Mouse (Mus musculus) neural tube, embryonic 13.5 days (tissue): Measurements from ENCODE around the gene Snd1. TPM values are rescaled to one million over a fixed set of nuclear protein-coding genes. Genes with fewer than 3 reads are reported as not detected.

Experiments used
- ATAC-seq: fragments of 200-750 bp; cut with Nextera tagmentation; 2 replicates; pipeline ENCODE4 v1.8.0; 2017; ENCODE audit warnings: low read depth, mild to moderate bottlenecking, moderate TSS enrichment, moderate library complexity
- H3K27ac ChIP-seq: fragments of 300-500 bp; sonication (generic); replicated peaks from 2 replicates; pipeline ENCODE4 v1.5.1; 2015; ENCODE audit warnings: moderate library complexity, mild to moderate bottlenecking, inconsistent platforms
- H3K27me3 ChIP-seq: fragments of 300-500 bp; sonication (generic); 2 replicates; pipeline ENCODE4 v1.6.1; 2015; ENCODE audit warnings: mild to moderate bottlenecking, inconsistent platforms
- H3K36me3 ChIP-seq: fragments of 300-500 bp; sonication (generic); 2 replicates; pipeline ENCODE4 v1.6.1; 2015; ENCODE audit warnings: mild to moderate bottlenecking, inconsistent platforms
- H3K4me1 ChIP-seq: fragments of 300-500 bp; sonication (generic); replicated peaks from 2 replicates; pipeline ENCODE4 v1.6.1; 2015; ENCODE audit warnings: inconsistent platforms
- H3K4me2 ChIP-seq: fragments of 300-500 bp; sonication (generic); 2 replicates; pipeline ENCODE4 v1.6.1; 2015; ENCODE audit warnings: inconsistent platforms, mild to moderate bottlenecking, moderate library complexity
- H3K4me3 ChIP-seq: fragments of 300-500 bp; sonication (generic); 2 replicates; pipeline ENCODE4 v1.5.1; 2015; ENCODE audit warnings: mild to moderate bottlenecking, inconsistent platforms
- H3K9ac ChIP-seq: fragments of 300-500 bp; sonication (generic); 2 replicates; pipeline ENCODE4 v1.6.1; 2015; ENCODE audit warnings: moderate library complexity, mild to moderate bottlenecking, inconsistent platforms
- H3K9me3 ChIP-seq: fragments of 300-500 bp; sonication (generic); 2 replicates; pipeline ENCODE4 v1.6.1; 2016; ENCODE audit warnings: inconsistent platforms
- WGBS: fragments of 180-500 bp; shearing (Covaris S2); methylation state at CpG from one replicate; pipeline ENCODE4 v1.1.7; 2015; 5-methylcytosine and 5-hydroxymethylcytosine counted together
- polyA plus RNA-seq: library from polyadenylated mRNA; unstranded; fragments of >200 nt; fragmentation: Nextera tagmentation; extraction: Ambion mirVana; gene quantifications from 2 replicates; pipeline ENCODE4 v1.2.1, GENCODE M21; 2015

Gene Snd1
- polyA plus RNA-seq, 1 experiment from 2014 or later: 77.5 TPM

- Histone ChIP-seq H3K27ac (0 out of 2 replicates have a peak overlapping the region, but pooled peaks have one; percentile 3), H3K9ac (no peak overlapping the region), H3K27me3 (no peaks in the 10 kb centered on the region), H3K36me3 (no peaks in the 10 kb centered on the region), H3K4me2 (no peak overlapping the region), H3K4me1 (peaks cover 64% of the 10 kb centered on the region), H3K4me3 (no peak overlapping the region), H3K9me3 (no peaks in the 10 kb centered on the region)
- WGBS: 60% methylated on average over 5 of the region's 5 CpGs
- no peak for ATAC-seq
These were observed 278.7 kb downstream of the Snd1 start for GRCm38 (mm10) chr6:28753681-28754080.

- 88% methylated on average over 6 of the region's 6 CpGs for WGBS
- H3K9me3 ChIP-seq: no peaks in the 10 kb centered on the region
- H3K27ac ChIP-seq: no peak overlapping the region; the same call in 1 of the 2 replicates
- H3K27me3 ChIP-seq: no peaks in the 10 kb centered on the region
- H3K4me1 ChIP-seq: peaks cover 58% of the 10 kb centered on the region
- no peak overlapping the region for H3K9ac ChIP-seq
- H3K36me3 ChIP-seq: no peaks in the 10 kb centered on the region
- no peak for ATAC-seq
- H3K4me2 ChIP-seq: no peak overlapping the region
- H3K4me3 ChIP-seq: no peak overlapping the region
These were observed 279.4 kb downstream of the Snd1 start for GRCm38 (mm10) chr6:28754127-28754898.

GRCm38 (mm10) chr6:28756306-28757018 is 281.5 kb downstream of the Snd1 start:
- Histone ChIP-seq H3K9me3 (no peaks in the 10 kb centered on the region), H3K27ac (peak overlapping the region; percentile 84), H3K4me1 (peaks cover 51% of the 10 kb centered on the region), H3K4me3 (no peak overlapping the region), H3K36me3 (no peaks in the 10 kb centered on the region), H3K4me2 (peak overlapping the region; percentile 25), H3K9ac (no peak overlapping the region), H3K27me3 (no peaks in the 10 kb centered on the region)
- peak; percentile 79 for ATAC-seq
- 16% methylated on average over 10 of the region's 10 CpGs for WGBS

GRCm38 (mm10) chr6:28758293-28758692 is 283.4 kb downstream of the Snd1 start:
- WGBS: 71% methylated on average over 4 of the region's 4 CpGs
- no peaks in the 10 kb centered on the region for H3K27me3 ChIP-seq
- no peak for ATAC-seq
- H3K4me3 ChIP-seq: no peak overlapping the region
- H3K27ac ChIP-seq: no peak overlapping the region
- H3K4me2 ChIP-seq: no peak overlapping the region
- no peaks in the 10 kb centered on the region for H3K9me3 ChIP-seq
- H3K36me3 ChIP-seq: no peaks in the 10 kb centered on the region
- H3K4me1 ChIP-seq: peaks cover 64% of the 10 kb centered on the region
- no peak overlapping the region for H3K9ac ChIP-seq

GRCm38 (mm10) chr6:28761728-28762127 is 286.8 kb downstream of the Snd1 start:
- Histone ChIP-seq H3K9me3 (no peaks in the 10 kb centered on the region), H3K27ac (no peak overlapping the region), H3K4me3 (no peak overlapping the region), H3K4me1 (peaks cover 46% of the 10 kb centered on the region), H3K27me3 (no peaks in the 10 kb centered on the region), H3K36me3 (no peaks in the 10 kb centered on the region), H3K9ac (no peak overlapping the region), H3K4me2 (no peak overlapping the region)
- WGBS: 11% methylated on average over 3 of the region's 3 CpGs
- ATAC-seq: peak; percentile 36

GRCm38 (mm10) chr6:28762132-28762775 is 287.3 kb downstream of the Snd1 start:
- WGBS: 13% methylated on average over 5 of the region's 5 CpGs
- H3K9ac ChIP-seq: no peak overlapping the region
- peak; percentile 44 for ATAC-seq
- H3K4me2 ChIP-seq: no peak overlapping the region
- 0 out of 2 replicates have a peak overlapping the region, but pooled peaks have one; percentile 35 for H3K27ac ChIP-seq
- no peak overlapping the region for H3K4me3 ChIP-seq
- H3K36me3 ChIP-seq: no peaks in the 10 kb centered on the region
- peaks cover 41% of the 10 kb centered on the region for H3K4me1 ChIP-seq
- H3K27me3 ChIP-seq: no peaks in the 10 kb centered on the region
- H3K9me3 ChIP-seq: no peaks in the 10 kb centered on the region

GRCm38 (mm10) chr6:28766622-28767021 is 291.7 kb downstream of the Snd1 start:
- Histone ChIP-seq H3K4me3 (no peak overlapping the region), H3K4me2 (no peak overlapping the region), H3K27ac (no peak overlapping the region), H3K4me1 (peaks cover 21% of the 10 kb centered on the region), H3K9ac (no peak overlapping the region), H3K36me3 (no peaks in the 10 kb centered on the region), H3K9me3 (no peaks in the 10 kb centered on the region), H3K27me3 (no peaks in the 10 kb centered on the region)
- ATAC-seq: no peak
- 88% methylated on average over 3 of the region's 3 CpGs for WGBS

- Histone ChIP-seq H3K9ac (no peak overlapping the region), H3K4me3 (no peak overlapping the region), H3K27me3 (no peaks in the 10 kb centered on the region), H3K4me2 (no peak overlapping the region), H3K36me3 (no peaks in the 10 kb centered on the region), H3K27ac (0 out of 2 replicates have a peak overlapping the region, but pooled peaks have one; percentile 18), H3K4me1 (peaks cover 7% of the 10 kb centered on the region; the same call in 1 of the 2 replicates), H3K9me3 (no peaks in the 10 kb centered on the region)
- peak; percentile 74 for ATAC-seq
- 67% methylated on average over 6 of the region's 6 CpGs for WGBS
These were observed 293.0 kb downstream of the Snd1 start for GRCm38 (mm10) chr6:28767891-28768481.

GRCm38 (mm10) chr6:28771331-28771730 is 296.4 kb downstream of the Snd1 start:
- 47% methylated on average over 2 of the region's 2 CpGs for WGBS
- no peaks in the 10 kb centered on the region for H3K9me3 ChIP-seq
- peaks cover 6% of the 10 kb centered on the region; the same call in 1 of the 2 replicates for H3K4me1 ChIP-seq
- no peak overlapping the region for H3K4me3 ChIP-seq
- no peak overlapping the region for H3K9ac ChIP-seq
- no peak for ATAC-seq
- no peak overlapping the region for H3K4me2 ChIP-seq
- H3K36me3 ChIP-seq: no peaks in the 10 kb centered on the region
- peak overlapping the region; percentile 35; the same call in 1 of the 2 replicates for H3K27ac ChIP-seq
- no peaks in the 10 kb centered on the region for H3K27me3 ChIP-seq

GRCm38 (mm10) chr6:28781696-28782095 is 306.8 kb downstream of the Snd1 start:
- Histone ChIP-seq H3K4me3 (no peak overlapping the region), H3K9ac (no peak overlapping the region), H3K4me2 (no peak overlapping the region), H3K27ac (no peak overlapping the region), H3K27me3 (no peaks in the 10 kb centered on the region), H3K4me1 (peaks cover 32% of the 10 kb centered on the region), H3K9me3 (no peaks in the 10 kb centered on the region), H3K36me3 (no peaks in the 10 kb centered on the region)
- ATAC-seq: 0 out of 2 replicates have a peak, but pooled peaks have one; percentile 27
- WGBS: 50% methylated on average over 3 of the region's 3 CpGs

GRCm38 (mm10) chr6:28783082-28783647 is 308.2 kb downstream of the Snd1 start:
- Histone ChIP-seq H3K9me3 (no peaks in the 10 kb centered on the region), H3K4me1 (peaks cover 32% of the 10 kb centered on the region), H3K27me3 (no peaks in the 10 kb centered on the region), H3K27ac (0 out of 2 replicates have a peak overlapping the region, but pooled peaks have one; percentile 13), H3K36me3 (no peaks in the 10 kb centered on the region), H3K9ac (peak overlapping the region; percentile 22; the same call in 1 of the 2 replicates), H3K4me2 (no peak overlapping the region), H3K4me3 (no peak overlapping the region)
- 51% methylated on average over 4 of the region's 4 CpGs for WGBS
- 0 out of 2 replicates have a peak, but pooled peaks have one; percentile 53 for ATAC-seq
